Mouse (Mus musculus) liver, adult 10 weeks (tissue): ENCODE measurements around the gene Vmn2r114. TPM values are rescaled to one million over a fixed set of nuclear protein-coding genes. Genes with fewer than 3 reads are reported as not detected.

Experiments
- polyA plus RNA-seq: library from polyadenylated mRNA; stranded (reverse); fragments of 350-450 nt; fragmentation: Illumina TruSeq; extraction: RNeasy Lipid Tissue Mini Kit (QIAGEN cat#74804); gene quantifications from one replicate; pipeline ENCODE4 v1.2.3, GENCODE M21; 2014; ENCODE audit warnings: low read depth, low replicate concordance

Vmn2r114 gene
- polyA plus RNA-seq = not detected

GRCm38 (mm10) chr17:23312437-23312836 is at the start of gene Vmn2r114:
Gene Vmn2r114 (minus strand): TSS chr17:23312537.

GRCm38 (mm10) chr17:23343441-23343840 is 31.1 kb upstream of the Vmn2r114 start, which contains the start of gene Vmn2r115:
Gene Vmn2r115 (plus strand): TSS chr17:23343741.

Other genes starting within 250 kb of the Vmn2r114 start
- gene Zfp40, start 119.3 kb downstream of the Vmn2r114 start, polyA plus RNA-seq = 7.4 TPM
- gene Vmn2r115, start 31.2 kb upstream of the Vmn2r114 start, polyA plus RNA-seq = not detected
- gene Vmn2r116, start 72.1 kb upstream of the Vmn2r114 start, polyA plus RNA-seq = not detected
- not detected for gene Vmn2r117, start 167.2 kb upstream of the Vmn2r114 start, polyA plus RNA-seq